Mouse (Mus musculus) lung, postnatal 4 days (tissue): ENCODE measurements around the gene AI413582.

Experiments
- DNase-seq, 2 experiments: peaks; one replicate each; pipeline ENCODE4 v3.0.0; 2021

The AI413582 gene

GRCm38 (mm10) chr17:27554062-27554960 is 11.2 kb downstream of the AI413582 start:
- DNase-seq = no peak

GRCm38 (mm10) chr17:27552215-27553201 is 13.0 kb downstream of the AI413582 start:
- no peak for DNase-seq

GRCm38 (mm10) chr17:27551393-27551940 is 14.1 kb downstream of the AI413582 start:
- no peak for DNase-seq

GRCm38 (mm10) chr17:27549234-27549633 is 16.3 kb downstream of the AI413582 start:
- DNase-seq = no peak

GRCm38 (mm10) chr17:27547253-27547868 is 18.2 kb downstream of the AI413582 start:
- DNase-seq = no peak

- DNase-seq = no peak
Measured at GRCm38 (mm10) chr17:27546574-27547085, 18.9 kb downstream of the AI413582 start.

GRCm38 (mm10) chr17:27545991-27546390 is 19.6 kb downstream of the AI413582 start:
- no peak for DNase-seq

- DNase-seq = no peak
Measured at GRCm38 (mm10) chr17:27544551-27544950, 21.0 kb downstream of the AI413582 start.

GRCm38 (mm10) chr17:27541984-27542383 is 23.6 kb downstream of the AI413582 start:
- no peak for DNase-seq

- DNase-seq = no peak
Measured at GRCm38 (mm10) chr17:27541261-27541660, 24.3 kb downstream of the AI413582 start.

- DNase-seq = peak; percentile 82 to 92
Measured at GRCm38 (mm10) chr17:27534718-27535117, 30.8 kb downstream of the AI413582 start.

- DNase-seq = no peak
Measured at GRCm38 (mm10) chr17:27533354-27533753, 32.2 kb downstream of the AI413582 start.

- no peak for DNase-seq
Measured at GRCm38 (mm10) chr17:27532095-27532494, 33.5 kb downstream of the AI413582 start.

GRCm38 (mm10) chr17:27528767-27529166 is 36.8 kb downstream of the AI413582 start:
- no peak for DNase-seq

GRCm38 (mm10) chr17:27528030-27528429 is 37.5 kb downstream of the AI413582 start:
- no peak for DNase-seq

GRCm38 (mm10) chr17:27527188-27527587 is 38.4 kb downstream of the AI413582 start:
- DNase-seq = peak in 1 of 2 experiments; percentile 28

- no peak for DNase-seq
Measured at GRCm38 (mm10) chr17:27523121-27523520, 42.4 kb downstream of the AI413582 start.

- DNase-seq = no peak
Measured at GRCm38 (mm10) chr17:27521303-27521702, 44.3 kb downstream of the AI413582 start, which contains the start of gene Grm4. Gene Grm4 (minus strand): TSS chr17:27521403.

- DNase-seq = peak in 1 of 2 experiments; percentile 67
Measured at GRCm38 (mm10) chr17:27520557-27520956, 45.0 kb downstream of the AI413582 start.

GRCm38 (mm10) chr17:27518700-27519595 is 46.6 kb downstream of the AI413582 start:
- no peak for DNase-seq

- peak in 1 of 2 experiments; percentile 59 for DNase-seq
Measured at GRCm38 (mm10) chr17:27518296-27518695, 47.3 kb downstream of the AI413582 start.
